Mouse (Mus musculus): ENCODE measurements around the gene Nudc. TPM values are rescaled to one million over a fixed set of nuclear protein-coding genes. Genes with fewer than 3 reads are reported as not detected.
A peak's percentile ranks its signal among the peaks of the same experiment; 100 is the strongest.

Gene Nudc
- total RNA-seq, 2 experiments from 2014 or later, result 45.6 to 53.5 TPM

GRCm38 (mm10) chr4:133563123-133563571, 17.4 kb upstream of the Nudc start:
- no peak for DNase-seq
- no peak for TF ChIP-seq CTCF (IDR thresholded peaks at IDR 0.05)
- no peak overlapping the region for H3K27ac ChIP-seq
- intact Hi-C loops (cut with DNase I), result no loop called here
- no peak overlapping the region for H3K4me3 ChIP-seq

GRCm38 (mm10) chr4:133561622-133562021, 15.8 kb upstream of the Nudc start:
- H3K27ac ChIP-seq, result no peak overlapping the region
- no peak for TF ChIP-seq CTCF (IDR thresholded peaks at IDR 0.05)
- intact Hi-C loops (cut with DNase I), result no loop called here
- H3K4me3 ChIP-seq, result no peak overlapping the region
- DNase-seq, result no peak

DNA sequence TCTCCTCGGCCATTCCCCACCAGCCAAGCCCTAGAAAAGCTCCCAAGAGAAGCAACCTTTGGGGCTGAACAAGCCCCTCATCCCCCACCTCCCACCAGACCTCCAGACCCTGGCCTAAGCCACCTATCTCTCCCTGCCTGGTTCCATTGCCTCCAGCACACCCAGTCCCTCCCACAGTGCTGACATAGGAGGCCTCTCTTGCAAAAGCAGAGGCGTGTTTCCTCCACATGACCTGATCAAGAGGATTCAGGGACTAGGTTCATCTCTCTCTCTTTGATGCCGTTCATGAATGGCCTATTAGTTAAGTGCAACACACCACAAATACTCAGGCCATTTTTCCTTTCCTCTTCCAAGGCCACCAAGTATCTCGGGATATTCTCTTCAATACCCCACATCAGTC, 14.1 kb upstream of the Nudc start:
- Histone ChIP-seq H3K4me3 (no peak overlapping the region), H3K27ac (no peak overlapping the region)
- DNase-seq, result no peak
- intact Hi-C loops (cut with DNase I), result no loop called here
- TF ChIP-seq CTCF (IDR thresholded peaks at IDR 0.05), result no peak

- intact Hi-C loops (cut with DNase I), result no loop called here
- no peak for TF ChIP-seq CTCF (IDR thresholded peaks at IDR 0.05)
- H3K27ac ChIP-seq, result no peak overlapping the region
- DNase-seq, result no peak
- no peak overlapping the region for H3K4me3 ChIP-seq
These were observed 11.4 kb upstream of the Nudc start for GRCm38 (mm10) chr4:133557041-133557717.

DNA sequence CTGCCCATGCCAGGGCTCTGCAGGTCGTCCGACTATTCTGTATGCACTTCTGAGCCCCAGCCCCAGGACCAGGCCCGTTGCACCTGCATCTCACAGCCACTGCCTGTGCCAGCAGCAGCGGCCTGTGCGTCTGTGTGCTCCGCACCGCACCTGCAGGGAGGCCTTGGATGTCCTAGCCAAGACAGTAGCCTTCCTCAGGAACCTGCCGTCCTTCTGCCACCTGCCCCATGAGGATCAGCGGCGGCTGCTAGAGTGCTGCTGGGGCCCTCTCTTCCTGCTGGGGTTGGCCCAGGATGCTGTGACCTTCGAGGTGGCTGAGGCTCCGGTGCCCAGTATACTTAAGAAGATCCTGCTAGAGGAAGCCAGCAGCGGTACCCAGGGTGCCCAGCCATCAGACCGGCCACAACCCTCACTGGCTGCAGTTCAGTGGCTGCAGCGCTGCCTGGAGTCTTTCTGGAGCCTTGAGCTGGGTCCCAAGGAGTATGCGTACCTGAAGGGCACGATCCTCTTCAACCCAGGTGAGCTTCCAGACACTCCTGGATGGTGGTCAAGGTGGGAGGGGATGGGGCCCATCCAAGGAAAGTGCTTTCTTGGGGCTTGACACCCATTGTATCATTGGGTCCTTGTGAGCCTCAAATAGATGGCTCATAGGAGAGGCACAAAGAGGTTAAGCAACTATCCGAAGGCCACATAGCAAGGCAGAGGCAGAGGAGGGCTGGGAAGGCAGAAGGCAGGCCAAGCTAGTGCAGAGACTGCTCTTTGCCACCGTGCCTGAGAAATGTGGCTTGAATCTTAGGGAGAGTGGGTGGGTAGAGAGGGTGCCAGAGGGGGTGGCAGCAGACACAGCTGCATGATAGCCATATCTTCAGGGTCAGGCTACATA, 7.9 kb upstream of the Nudc start:
- no peak overlapping the region for H3K27ac ChIP-seq
- no peak for TF ChIP-seq CTCF (IDR thresholded peaks at IDR 0.05)

DNA sequence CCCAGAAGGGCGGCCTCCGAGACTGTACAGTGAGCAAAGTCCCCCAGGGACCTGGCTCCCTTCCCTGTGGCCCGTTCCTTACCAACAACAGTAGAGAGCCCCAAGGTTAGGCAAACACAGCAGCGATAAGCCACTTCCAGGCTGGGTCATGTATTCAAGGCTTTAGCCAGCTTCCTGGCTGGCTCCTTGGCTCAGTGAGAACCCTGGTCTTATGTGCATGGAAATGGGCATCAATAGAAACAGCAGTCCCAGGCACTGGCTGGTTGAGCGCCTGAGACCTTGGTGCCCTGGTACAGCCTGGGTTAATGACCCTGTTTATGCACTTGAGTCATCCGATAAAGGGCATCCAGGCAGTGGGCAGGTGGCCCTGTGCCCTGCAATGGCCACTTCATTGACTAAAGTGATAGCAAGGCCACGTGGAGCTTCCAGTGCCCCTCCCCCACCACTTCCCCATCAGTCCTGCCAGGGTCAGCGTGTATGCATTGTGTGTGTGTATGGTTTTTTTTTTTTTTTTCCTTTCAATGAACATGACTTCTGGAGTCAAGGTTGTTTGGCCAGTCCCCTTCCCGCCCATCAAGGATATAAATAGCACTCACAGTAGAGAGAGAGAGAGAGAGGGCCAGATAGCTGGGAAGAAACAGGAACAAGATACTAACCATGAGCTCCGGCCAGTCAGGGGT, 7.1 kb upstream of the Nudc start, which contains the start of gene Nr0b2:
Gene Nr0b2 (plus strand): TSS at position 609 of the 680 bp plus-strand sequence.
- intact Hi-C loops (cut with DNase I), result no loop called here
- H3K27ac ChIP-seq, result no peak within 1 kb of the TSS
- no peak for TF ChIP-seq CTCF (IDR thresholded peaks at IDR 0.05)
- H3K4me3 ChIP-seq, result no peak within 1 kb of the TSS
- DNase-seq, result no peak

More for the DNA sequence above, 7.9 kb upstream of the Nudc start:
- DNase-seq, result no peak
- H3K4me3 ChIP-seq, result no peak overlapping the region
- intact Hi-C loops (cut with DNase I), result no loop called here

DNA sequence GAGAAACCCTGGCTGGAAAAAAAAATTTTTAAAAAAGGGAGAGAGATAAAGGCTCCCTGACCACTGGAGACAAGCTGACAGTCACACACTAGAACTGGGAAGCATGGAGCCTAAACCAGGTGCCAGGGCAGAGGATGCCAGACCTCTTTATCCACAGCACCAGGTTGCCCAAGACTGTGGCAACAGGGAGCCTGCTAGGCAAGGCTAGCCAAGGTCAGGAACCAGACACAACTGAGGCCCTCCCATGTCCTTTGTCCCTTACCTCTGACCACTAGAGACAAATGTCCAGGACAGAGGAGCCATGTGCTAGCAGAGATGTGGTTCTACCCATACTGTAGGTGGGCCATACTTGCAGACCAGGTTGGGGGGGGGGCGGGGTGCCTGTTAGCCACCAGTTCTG, 6.2 kb upstream of the Nudc start:
- TF ChIP-seq CTCF (IDR thresholded peaks at IDR 0.05), result no peak
- intact Hi-C loops (cut with DNase I), result no loop called here
- Histone ChIP-seq H3K4me3 (no peak overlapping the region), H3K27ac (no peak overlapping the region)
- DNase-seq, result no peak

DNA sequence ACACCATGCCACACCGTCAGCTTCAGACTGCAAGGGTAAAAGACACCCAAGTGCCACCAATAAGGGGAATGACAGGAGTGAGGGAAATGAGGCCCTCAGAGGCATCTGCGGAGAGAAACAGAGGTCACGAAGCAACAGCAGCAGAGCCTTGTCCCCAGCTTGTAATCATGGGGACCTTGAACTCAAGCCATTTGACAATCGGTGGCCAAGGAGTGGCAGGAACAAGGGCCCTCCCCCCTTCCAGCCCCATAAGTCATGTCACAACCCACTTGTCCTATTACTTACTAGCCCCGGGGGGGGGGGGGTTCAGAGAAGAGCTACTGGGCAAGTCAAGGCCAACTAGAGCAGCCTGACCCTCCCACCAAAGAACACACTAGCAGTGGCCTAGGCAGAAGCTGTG, 9.1 kb downstream of the Nudc start:
- intact Hi-C loops (cut with DNase I), result no loop called here
- TF ChIP-seq CTCF (IDR thresholded peaks at IDR 0.05), result no peak
- Histone ChIP-seq H3K4me3 (no peak overlapping the region), H3K27ac (no peak overlapping the region)
- DNase-seq, result no peak

- no peak overlapping the region for H3K4me3 ChIP-seq
- H3K27ac ChIP-seq, result no peak overlapping the region
- no peak for TF ChIP-seq CTCF (IDR thresholded peaks at IDR 0.05)
- intact Hi-C loops (cut with DNase I), result no loop called here
- no peak for DNase-seq
These were observed 9.7 kb downstream of the Nudc start for GRCm38 (mm10) chr4:133536081-133536480.

DNA sequence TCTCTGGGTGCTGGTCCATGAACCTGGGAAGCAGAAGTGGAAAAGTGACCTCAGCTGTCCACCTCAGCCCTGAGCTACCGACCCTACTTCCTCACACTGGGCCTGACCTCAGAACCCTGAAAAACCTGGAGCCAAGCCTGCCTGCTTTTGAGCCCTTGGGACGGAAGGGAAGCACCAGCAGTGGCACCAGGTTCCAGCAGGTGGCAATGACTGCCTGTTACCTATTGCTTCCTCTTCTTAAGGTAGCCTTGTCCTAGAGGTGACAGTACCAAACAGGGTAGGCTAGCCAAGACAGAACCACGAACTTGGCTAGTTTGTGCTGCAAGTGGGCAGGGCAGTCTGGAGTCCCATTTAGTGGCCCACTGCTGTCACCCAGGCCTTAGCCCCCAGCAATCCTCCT, 13.0 kb downstream of the Nudc start:
- Histone ChIP-seq H3K27ac (no peak overlapping the region), H3K4me3 (no peak overlapping the region)
- no peak for DNase-seq
- no peak for TF ChIP-seq CTCF (IDR thresholded peaks at IDR 0.05)
- intact Hi-C loops (cut with DNase I), result no loop called here

DNA sequence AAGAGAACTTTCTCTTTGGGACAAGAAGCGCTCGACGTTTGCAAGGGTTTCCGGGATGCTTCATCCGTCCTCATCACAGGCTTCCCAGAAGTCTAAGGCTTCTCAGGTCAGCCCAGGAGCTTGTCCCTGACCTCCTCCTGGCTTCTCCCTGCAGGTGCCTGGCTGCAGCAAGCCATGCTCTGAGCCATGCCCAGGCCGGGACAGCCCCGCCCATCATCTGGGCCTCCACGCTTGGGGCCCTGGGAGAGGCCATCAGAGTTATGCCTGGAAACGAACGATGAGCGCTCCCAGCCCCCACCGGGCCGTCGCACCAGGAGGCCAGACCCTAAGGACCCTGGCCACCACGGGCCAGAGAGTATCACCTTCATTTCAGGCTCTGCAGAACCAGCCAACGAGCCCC, 18.0 kb downstream of the Nudc start:
- TF ChIP-seq CTCF (IDR thresholded peaks at IDR 0.05), result no peak
- intact Hi-C loops (cut with DNase I), result no loop called here
- DNase-seq, result no peak
- no peak overlapping the region for H3K27ac ChIP-seq
- no peak overlapping the region for H3K4me3 ChIP-seq

DNA sequence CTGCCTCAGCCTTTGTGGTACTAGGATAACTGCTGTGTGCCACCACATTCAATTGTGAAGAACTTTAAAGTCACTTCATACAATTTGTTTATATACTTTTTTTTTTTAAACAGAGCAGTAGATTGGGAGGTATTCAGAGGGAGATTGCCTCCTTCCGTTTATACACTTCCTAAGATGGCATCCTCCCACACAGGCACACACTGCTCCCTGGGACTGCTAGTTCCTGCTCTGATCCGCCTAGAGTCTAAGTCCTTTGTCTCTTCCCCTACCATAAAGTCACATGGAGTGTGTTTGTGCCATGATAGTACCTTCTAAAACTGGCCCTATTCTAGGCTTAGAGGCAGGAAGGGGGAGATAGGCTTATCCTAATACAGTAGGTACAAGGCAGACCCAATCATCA, 24.3 kb downstream of the Nudc start:
- Histone ChIP-seq H3K4me3 (no peak overlapping the region), H3K27ac (no peak overlapping the region)
- no peak for TF ChIP-seq CTCF (IDR thresholded peaks at IDR 0.05)
- no peak for DNase-seq
- intact Hi-C loops (cut with DNase I), result no loop called here

DNA sequence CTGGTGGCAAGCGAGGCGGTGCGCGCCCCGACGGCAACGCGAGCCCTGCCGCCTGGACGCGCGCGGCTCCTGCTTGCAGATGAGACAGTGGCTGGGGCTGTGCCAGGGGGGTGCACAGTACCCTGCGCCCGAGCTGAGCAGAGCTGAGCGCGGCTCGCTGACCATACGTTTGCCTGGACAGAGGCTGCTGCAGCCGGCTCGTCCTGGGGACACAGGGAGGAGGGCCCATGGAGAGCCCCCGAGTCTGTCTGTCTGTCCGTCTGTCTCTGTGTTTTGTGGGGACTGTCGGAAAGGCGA, 26.5 kb downstream of the Nudc start:
- H3K27ac ChIP-seq, result no peak overlapping the region
- no peak for DNase-seq
- intact Hi-C loops (cut with DNase I), result no loop called here
- peak overlapping the region; percentile 28 for H3K4me3 ChIP-seq
- no peak for TF ChIP-seq CTCF (IDR thresholded peaks at IDR 0.05)
